Mouse (Mus musculus) lung, postnatal 0 days (tissue): ENCODE data around the gene Itgae.
A peak's percentile ranks its signal among the peaks of the same experiment; 100 is the strongest.
"Not testable (repeated sequence)": the region's sequence is repeated elsewhere in the genome, so short reads cannot be mapped to it uniquely, and the experiment has no call there.

ENCODE experiments used
- CTCF ChIP-seq: IDR thresholded peaks from 2 replicates; pipeline ENCODE4 v1.5.1; 2016; ENCODE audit warnings: antibody characterized with exemption, mild to moderate bottlenecking
- EP300 ChIP-seq: IDR thresholded peaks from 2 replicates; pipeline ENCODE4 v1.6.1; 2016; ENCODE audit warnings: antibody characterized with exemption, mild to moderate bottlenecking, control low read depth

DNA sequence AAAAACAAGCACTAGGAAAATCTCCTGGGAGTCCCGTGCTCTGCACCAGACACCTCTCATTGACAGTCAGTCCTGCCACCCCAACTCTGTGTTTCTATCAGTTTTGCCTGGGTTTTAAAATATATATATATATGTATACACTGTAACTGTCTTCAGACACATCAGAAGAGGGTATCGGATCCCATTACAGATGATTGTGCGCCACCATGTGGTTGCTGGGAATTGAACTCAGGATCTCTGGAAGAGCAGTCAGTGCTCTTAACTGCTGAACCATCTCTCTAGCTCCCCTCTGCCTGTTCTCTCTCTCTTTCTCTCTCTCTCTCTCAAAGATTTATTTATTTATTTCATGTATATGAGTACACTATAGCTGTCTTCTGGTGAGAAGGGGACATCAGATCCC is 17.0 kb downstream of the Itgae start:
- TF ChIP-seq CTCF, result peak; percentile 51
- TF ChIP-seq EP300, result not testable (repeated sequence)
